Mouse (Mus musculus): Measurements from ENCODE around the gene Hyal3.

GRCm38 (mm10) chr9:107612191-107612944, 31.8 kb downstream of the Hyal3 start:
- TF ChIP-seq CTCF (conservative IDR thresholded peaks at IDR 0.05; ENCODE audit: insufficient read depth, insufficient read length, low read depth, low read length) (peak; percentile 85), POLR2A (IDR thresholded peaks at IDR 0.05; ENCODE audit: low read depth, low read length) (peak; percentile 69)

All from kidney, adult 2 months (tissue).